Mouse (Mus musculus): ENCODE results near the gene Cdc42bpb. TPM values are rescaled to one million over a fixed set of nuclear protein-coding genes. Genes with fewer than 3 reads are reported as not detected.
A peak's percentile ranks its signal among the peaks of the same experiment; 100 is the strongest.

The Cdc42bpb gene
- polyA plus RNA-seq, 1 experiment from 2014 or later = 40.6 TPM

DNA sequence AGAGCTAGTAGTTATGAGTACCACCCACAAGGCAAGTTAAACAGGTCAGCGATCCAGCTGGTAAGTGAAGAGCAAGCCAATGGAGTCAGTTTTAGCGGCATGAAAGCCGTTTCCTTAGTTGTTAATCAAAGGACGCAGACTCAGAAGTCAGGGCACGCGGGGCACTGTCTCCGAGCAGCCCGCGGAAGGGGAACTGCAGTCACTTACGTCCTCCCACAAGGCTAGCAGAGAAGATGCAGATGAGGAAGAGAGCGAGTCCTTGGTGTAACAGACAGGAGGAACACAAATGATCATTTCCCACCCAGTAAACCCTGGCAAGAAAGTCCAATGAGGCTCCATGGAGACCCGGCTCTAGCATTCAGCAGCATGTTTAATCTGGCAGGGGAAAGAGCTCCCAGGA, 68.3 kb downstream of the Cdc42bpb start:
- Histone ChIP-seq H3K27ac (ENCODE audit: low read length) (no peak overlapping the region), H3K9me3 (ENCODE audit: low read length) (no peaks in the 10 kb centered on the region), H3K4me2 (replicated peaks; ENCODE audit: low read depth, low read length) (no peak overlapping the region), H3K4me3 (ENCODE audit: low read length) (no peak overlapping the region), H3K4me1 (ENCODE audit: insufficient read depth, low read length) (no peaks in the 10 kb centered on the region), H3K36me3 (ENCODE audit: insufficient read depth, low read length) (peaks cover 87% of the 10 kb centered on the region), H3K27me3 (ENCODE audit: insufficient read depth, low read length) (no peaks in the 10 kb centered on the region), H3K9ac (replicated peaks; ENCODE audit: low read length) (no peak overlapping the region)
- no peak for ATAC-seq (ENCODE audit: low FRiP score, low TSS enrichment)
- WGBS = 67% methylated on average over 12 of the region's 12 CpGs

DNA sequence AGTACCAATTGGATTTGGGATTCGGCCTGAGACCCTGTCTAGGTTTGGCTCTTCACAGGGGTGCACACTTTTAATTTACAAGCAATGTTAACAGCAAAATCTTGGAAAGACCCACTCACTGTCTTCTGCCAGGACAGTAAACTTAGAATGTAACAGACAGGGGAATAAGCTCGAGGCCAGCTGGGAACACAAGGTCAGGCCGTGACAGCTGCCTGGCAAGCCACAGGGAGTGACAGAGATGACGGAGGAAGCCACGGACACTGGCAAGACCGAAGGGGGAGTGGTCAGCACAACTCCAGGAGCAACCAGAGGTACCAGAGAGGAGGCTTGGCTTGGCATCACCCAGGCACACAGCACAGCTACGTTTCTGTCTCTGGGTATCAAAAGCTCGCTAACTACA, 70.7 kb downstream of the Cdc42bpb start:
- no peaks in the 10 kb centered on the region for H3K4me1 ChIP-seq (ENCODE audit: insufficient read depth, low read length)
- H3K9me3 ChIP-seq (ENCODE audit: low read length) = no peaks in the 10 kb centered on the region
- H3K27ac ChIP-seq (ENCODE audit: low read length) = no peak overlapping the region
- WGBS = 80% methylated on average over 8 of the region's 8 CpGs
- H3K36me3 ChIP-seq (ENCODE audit: insufficient read depth, low read length) = peaks cover 87% of the 10 kb centered on the region
- ATAC-seq (ENCODE audit: low FRiP score, low TSS enrichment) = no peak
- no peak overlapping the region for H3K9ac ChIP-seq (replicated peaks; ENCODE audit: low read length)
- H3K27me3 ChIP-seq (ENCODE audit: insufficient read depth, low read length) = no peaks in the 10 kb centered on the region
- no peak overlapping the region for H3K4me2 ChIP-seq (replicated peaks; ENCODE audit: low read depth, low read length)
- no peak overlapping the region for H3K4me3 ChIP-seq (ENCODE audit: low read length)

DNA sequence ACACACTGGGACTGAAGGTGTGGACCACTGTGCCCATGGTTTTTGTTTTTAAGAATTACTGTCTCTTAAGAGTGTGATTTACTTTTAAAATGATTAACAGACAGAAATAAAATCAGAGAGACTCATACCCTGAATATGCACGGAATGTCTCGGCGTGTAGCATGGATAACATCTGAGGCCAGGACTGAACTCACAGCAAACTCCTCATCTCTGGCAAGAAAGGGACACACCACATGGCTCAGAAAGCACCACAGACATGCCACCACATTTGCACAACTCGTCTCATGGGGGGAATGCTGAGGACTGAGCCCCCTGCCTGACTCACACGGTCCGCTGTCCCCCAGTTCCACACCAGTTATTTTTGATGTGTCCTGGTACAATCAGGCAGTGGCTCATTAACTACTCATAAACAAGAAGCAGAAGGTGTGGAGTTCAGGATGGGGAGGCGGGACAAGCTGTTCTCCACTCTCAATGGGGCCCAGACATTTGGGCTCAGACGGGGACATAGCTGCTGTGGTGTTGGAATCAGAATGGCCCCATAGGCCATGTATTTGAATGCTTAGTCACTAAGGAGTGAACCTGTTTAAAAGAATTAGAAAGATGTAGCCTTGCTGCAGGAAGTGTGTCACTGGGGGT, 73.7 kb downstream of the Cdc42bpb start:
- Histone ChIP-seq H3K9ac (replicated peaks; ENCODE audit: low read length) (no peak overlapping the region), H3K9me3 (ENCODE audit: low read length) (no peaks in the 10 kb centered on the region), H3K27me3 (ENCODE audit: insufficient read depth, low read length) (no peaks in the 10 kb centered on the region), H3K27ac (ENCODE audit: low read length) (no peak overlapping the region), H3K36me3 (ENCODE audit: insufficient read depth, low read length) (peaks cover 86% of the 10 kb centered on the region), H3K4me2 (replicated peaks; ENCODE audit: low read depth, low read length) (no peak overlapping the region), H3K4me3 (ENCODE audit: low read length) (no peak overlapping the region), H3K4me1 (ENCODE audit: insufficient read depth, low read length) (no peaks in the 10 kb centered on the region)
- 72% methylated on average over 8 of the region's 8 CpGs for WGBS
- no peak for ATAC-seq (ENCODE audit: low FRiP score, low TSS enrichment)

DNA sequence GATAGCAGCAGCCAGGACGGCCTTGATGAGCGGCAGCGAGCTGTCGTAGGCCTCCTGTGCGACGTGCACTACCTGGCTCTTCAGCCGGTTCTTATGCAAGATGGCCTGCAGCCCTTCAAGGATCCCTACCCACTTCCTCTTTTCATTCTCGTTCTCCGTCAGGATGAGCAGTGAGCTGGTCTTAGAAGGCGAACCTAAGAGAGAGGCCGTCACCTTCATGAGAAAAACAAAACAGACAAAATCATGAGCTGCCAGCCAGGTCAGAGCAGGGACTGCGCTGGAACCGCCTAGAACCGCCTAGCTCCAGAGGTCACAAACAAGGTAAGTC, 75.5 kb downstream of the Cdc42bpb start:
- ATAC-seq (ENCODE audit: low FRiP score, low TSS enrichment) = no peak
- no peak overlapping the region for H3K27ac ChIP-seq (ENCODE audit: low read length)
- H3K9me3 ChIP-seq (ENCODE audit: low read length) = no peaks in the 10 kb centered on the region
- no peak overlapping the region for H3K9ac ChIP-seq (replicated peaks; ENCODE audit: low read length)
- no peaks in the 10 kb centered on the region for H3K27me3 ChIP-seq (ENCODE audit: insufficient read depth, low read length)
- no peaks in the 10 kb centered on the region for H3K4me1 ChIP-seq (ENCODE audit: insufficient read depth, low read length)
- WGBS = 91% methylated on average over 14 of the region's 14 CpGs
- H3K36me3 ChIP-seq (ENCODE audit: insufficient read depth, low read length) = peaks cover 93% of the 10 kb centered on the region
- no peak overlapping the region for H3K4me3 ChIP-seq (ENCODE audit: low read length)
- no peak overlapping the region for H3K4me2 ChIP-seq (replicated peaks; ENCODE audit: low read depth, low read length)

DNA sequence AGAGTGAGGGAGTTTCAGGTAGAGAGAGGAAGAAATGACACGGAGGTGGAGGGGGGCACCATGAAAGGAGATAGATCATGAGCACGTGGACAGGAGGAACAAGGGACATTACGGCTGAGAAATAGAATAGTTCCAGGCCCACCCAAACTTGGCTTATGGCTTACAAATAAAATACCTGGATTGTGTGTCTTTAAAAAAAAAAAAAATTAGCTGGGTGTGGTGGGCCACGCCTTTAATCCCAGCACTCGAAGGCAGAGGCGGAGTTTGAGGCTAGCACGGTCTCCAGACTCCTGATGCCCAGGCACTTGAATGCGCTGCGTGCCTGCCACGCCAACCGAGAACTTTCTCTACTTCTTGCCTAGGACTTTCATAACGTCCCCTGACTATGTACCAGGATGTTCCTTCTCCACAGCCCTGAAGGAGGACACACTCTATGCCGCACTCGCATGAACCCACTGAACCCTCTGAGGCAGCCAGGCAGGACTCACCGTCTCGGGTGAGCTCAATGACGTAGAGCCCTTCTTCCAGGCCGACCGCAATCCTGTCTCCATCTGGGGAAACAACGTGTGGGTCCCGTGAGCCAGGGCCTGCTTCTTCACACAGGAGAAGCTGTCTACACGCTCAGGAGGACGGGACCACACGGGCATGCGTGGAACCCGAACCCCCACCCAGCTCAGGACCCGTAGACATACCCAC, 76.0 kb downstream of the Cdc42bpb start:
- no peaks in the 10 kb centered on the region for H3K9me3 ChIP-seq (ENCODE audit: low read length)
- no peaks in the 10 kb centered on the region for H3K4me1 ChIP-seq (ENCODE audit: insufficient read depth, low read length)
- no peak overlapping the region for H3K4me2 ChIP-seq (replicated peaks; ENCODE audit: low read depth, low read length)
- no peak for ATAC-seq (ENCODE audit: low FRiP score, low TSS enrichment)
- H3K36me3 ChIP-seq (ENCODE audit: insufficient read depth, low read length) = peaks cover 94% of the 10 kb centered on the region
- WGBS = 94% methylated on average over 27 of the region's 27 CpGs
- no peaks in the 10 kb centered on the region for H3K27me3 ChIP-seq (ENCODE audit: insufficient read depth, low read length)
- no peak overlapping the region for H3K27ac ChIP-seq (ENCODE audit: low read length)
- H3K9ac ChIP-seq (replicated peaks; ENCODE audit: low read length) = no peak overlapping the region
- no peak overlapping the region for H3K4me3 ChIP-seq (ENCODE audit: low read length)

DNA sequence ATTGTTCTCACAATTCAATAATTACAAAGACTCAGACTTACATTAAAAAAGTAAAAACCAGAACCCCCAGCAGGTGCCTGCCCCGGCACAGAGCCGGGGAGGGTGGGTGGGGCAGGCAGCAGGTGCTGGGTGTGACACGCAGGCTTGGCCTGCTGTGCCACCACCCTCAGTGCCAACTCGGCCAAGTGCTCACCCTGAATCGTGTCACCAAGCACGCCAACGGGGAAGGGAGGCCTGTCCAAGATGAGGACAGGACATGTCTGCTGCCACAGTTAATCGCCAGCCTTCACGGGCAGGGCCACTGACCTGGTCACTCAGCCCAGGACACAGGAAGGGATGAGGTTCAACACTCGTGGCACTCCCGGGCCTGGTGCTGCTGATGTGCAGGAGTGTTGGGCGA, 84.5 kb downstream of the Cdc42bpb start:
- Histone ChIP-seq H3K27me3 (ENCODE audit: insufficient read depth, low read length) (no peaks in the 10 kb centered on the region), H3K4me2 (replicated peaks; ENCODE audit: low read depth, low read length) (no peak overlapping the region), H3K4me1 (ENCODE audit: insufficient read depth, low read length) (no peaks in the 10 kb centered on the region), H3K4me3 (ENCODE audit: low read length) (no peak overlapping the region), H3K9me3 (ENCODE audit: low read length) (no peaks in the 10 kb centered on the region), H3K27ac (ENCODE audit: low read length) (no peak overlapping the region), H3K36me3 (ENCODE audit: insufficient read depth, low read length) (peaks cover 70% of the 10 kb centered on the region), H3K9ac (replicated peaks; ENCODE audit: low read length) (no peak overlapping the region)
- 96% methylated on average over 12 of the region's 12 CpGs for WGBS
- ATAC-seq (ENCODE audit: low FRiP score, low TSS enrichment) = no peak

DNA sequence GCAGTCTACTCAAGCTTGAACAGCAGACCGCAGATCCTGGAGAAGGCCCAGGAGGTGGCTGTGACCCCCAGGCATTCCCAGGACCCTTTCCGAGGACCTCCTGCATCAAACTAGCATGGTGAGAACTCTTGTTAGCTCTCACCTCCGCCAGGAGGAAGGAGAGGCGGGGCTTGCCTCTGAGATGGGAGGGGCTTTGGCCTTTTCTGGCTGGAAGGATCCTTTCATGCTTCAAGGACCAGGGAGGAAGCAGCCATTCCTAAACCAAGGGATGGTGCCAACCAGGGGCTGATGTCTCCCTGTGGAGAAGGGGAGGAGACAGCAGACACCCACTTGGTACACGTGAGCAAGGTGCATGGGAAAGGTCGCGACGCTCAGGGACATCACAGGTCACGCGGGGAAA, 93.0 kb downstream of the Cdc42bpb start:
- 25% methylated on average over 10 of the region's 10 CpGs for WGBS
- no peak overlapping the region for H3K27ac ChIP-seq (ENCODE audit: low read length)
- no peaks in the 10 kb centered on the region for H3K27me3 ChIP-seq (ENCODE audit: insufficient read depth, low read length)
- H3K9me3 ChIP-seq (ENCODE audit: low read length) = no peaks in the 10 kb centered on the region
- no peaks in the 10 kb centered on the region for H3K36me3 ChIP-seq (ENCODE audit: insufficient read depth, low read length)
- ATAC-seq (ENCODE audit: low FRiP score, low TSS enrichment) = peak; percentile 67
- H3K4me1 ChIP-seq (ENCODE audit: insufficient read depth, low read length) = peaks cover 15% of the 10 kb centered on the region
- peak overlapping the region; percentile 44; the same call in 1 of the 2 replicates for H3K9ac ChIP-seq (replicated peaks; ENCODE audit: low read length)
- H3K4me3 ChIP-seq (ENCODE audit: low read length) = peak overlapping the region; percentile 22
- peak overlapping the region; percentile 38 for H3K4me2 ChIP-seq (replicated peaks; ENCODE audit: low read depth, low read length)

DNA sequence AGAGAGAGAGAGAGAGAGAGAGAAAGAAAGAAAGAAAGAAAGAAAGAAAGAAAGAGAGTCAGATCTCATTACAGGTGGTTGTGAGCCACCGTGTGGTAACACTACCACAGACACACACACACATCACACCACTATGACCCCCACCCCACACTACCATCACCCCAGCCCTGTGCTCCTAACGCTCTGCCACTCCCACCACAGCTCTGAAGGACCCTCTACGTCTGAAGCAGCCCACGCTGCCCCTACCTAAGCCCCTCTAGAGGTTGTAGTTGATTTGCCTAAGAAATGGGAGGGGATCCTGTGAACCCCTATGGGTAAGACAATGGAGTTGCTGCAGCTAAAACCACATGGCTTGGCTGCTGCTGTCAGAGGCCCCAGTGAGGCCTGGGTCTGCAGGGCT, 93.9 kb downstream of the Cdc42bpb start:
- no peak overlapping the region for H3K4me3 ChIP-seq (ENCODE audit: low read length)
- peaks cover 15% of the 10 kb centered on the region for H3K4me1 ChIP-seq (ENCODE audit: insufficient read depth, low read length)
- H3K9ac ChIP-seq (replicated peaks; ENCODE audit: low read length) = no peak overlapping the region
- no peak overlapping the region for H3K27ac ChIP-seq (ENCODE audit: low read length)
- H3K27me3 ChIP-seq (ENCODE audit: insufficient read depth, low read length) = no peaks in the 10 kb centered on the region
- H3K36me3 ChIP-seq (ENCODE audit: insufficient read depth, low read length) = no peaks in the 10 kb centered on the region
- WGBS = 77% methylated on average over 4 of the region's 4 CpGs
- 0 out of 2 replicates have a peak, but pooled peaks cover 6% of the 10 kb centered on the region for H3K9me3 ChIP-seq (ENCODE audit: low read length)
- ATAC-seq (ENCODE audit: low FRiP score, low TSS enrichment) = no peak
- H3K4me2 ChIP-seq (replicated peaks; ENCODE audit: low read depth, low read length) = no peak overlapping the region

DNA sequence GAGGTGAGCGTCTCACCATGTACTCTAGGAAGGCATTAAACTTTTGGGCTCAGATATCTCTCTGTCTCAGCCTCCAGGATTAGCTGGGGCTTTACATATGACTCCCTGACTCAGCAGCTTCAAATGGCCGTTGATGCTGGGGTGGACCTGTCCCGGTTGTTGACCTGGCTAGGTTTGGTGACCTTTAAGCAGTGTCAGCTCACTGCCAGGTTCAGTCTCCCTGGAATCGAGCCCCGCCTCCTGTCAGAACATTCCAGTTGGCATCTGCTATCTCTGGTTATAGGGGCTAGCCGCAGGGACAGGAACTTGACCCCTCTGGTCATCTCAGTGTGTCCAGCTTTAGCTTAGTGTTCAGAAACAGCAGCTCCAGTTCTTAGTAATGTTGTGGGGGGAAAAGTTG, 101.1 kb downstream of the Cdc42bpb start:
- Histone ChIP-seq H3K27ac (ENCODE audit: low read length) (no peak overlapping the region), H3K9ac (replicated peaks; ENCODE audit: low read length) (no peak overlapping the region), H3K4me1 (ENCODE audit: insufficient read depth, low read length) (peaks cover 28% of the 10 kb centered on the region), H3K27me3 (ENCODE audit: insufficient read depth, low read length) (peaks cover 58% of the 10 kb centered on the region), H3K4me3 (ENCODE audit: low read length) (no peak overlapping the region), H3K36me3 (ENCODE audit: insufficient read depth, low read length) (no peaks in the 10 kb centered on the region), H3K9me3 (ENCODE audit: low read length) (0 out of 2 replicates have a peak, but pooled peaks cover 6% of the 10 kb centered on the region), H3K4me2 (replicated peaks; ENCODE audit: low read depth, low read length) (no peak overlapping the region)
- WGBS = 38% methylated on average over 6 of the region's 6 CpGs
- ATAC-seq (ENCODE audit: low FRiP score, low TSS enrichment) = no peak

DNA sequence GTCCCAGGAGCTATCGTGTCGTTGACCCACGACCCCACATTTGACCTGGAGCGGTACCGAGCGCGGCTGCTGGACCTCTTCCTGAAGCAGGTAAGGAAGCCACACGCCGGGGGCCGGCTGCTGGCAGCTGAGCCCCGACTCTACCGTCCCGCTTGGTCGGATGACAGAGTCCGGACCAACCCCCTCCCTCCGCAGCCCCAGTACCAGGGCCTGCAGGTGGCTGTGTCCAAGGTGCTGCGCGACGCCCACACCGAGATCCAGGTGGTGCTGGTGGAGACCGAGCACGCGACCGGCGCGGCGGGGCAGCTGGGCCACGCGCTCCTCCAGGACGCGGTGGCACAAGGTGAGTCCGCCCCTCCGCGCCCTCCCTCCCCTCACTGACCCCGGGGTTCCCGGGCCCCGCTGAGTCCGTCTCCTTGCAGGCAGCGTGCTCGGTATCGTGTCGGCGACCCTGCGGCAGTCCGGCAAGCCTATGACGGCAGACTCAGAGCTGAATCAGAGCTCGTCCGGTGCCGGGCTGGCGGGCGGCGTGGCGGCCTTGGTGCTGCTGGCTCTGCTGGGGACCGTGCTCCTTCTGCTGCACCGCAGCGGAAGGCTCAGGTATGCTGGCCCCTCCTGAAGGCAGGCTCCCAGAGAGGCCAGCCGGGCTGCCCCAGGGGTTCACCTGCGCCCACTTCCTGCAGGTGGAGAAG, 102.2 kb downstream of the Cdc42bpb start:
- WGBS = 2% methylated on average over 55 of the region's 58 CpGs
- Histone ChIP-seq H3K4me1 (ENCODE audit: insufficient read depth, low read length) (peaks cover 34% of the 10 kb centered on the region), H3K4me2 (replicated peaks; ENCODE audit: low read depth, low read length) (peak overlapping the region; percentile 77), H3K27me3 (ENCODE audit: insufficient read depth, low read length) (peaks cover 69% of the 10 kb centered on the region), H3K36me3 (ENCODE audit: insufficient read depth, low read length) (no peaks in the 10 kb centered on the region), H3K9me3 (ENCODE audit: low read length) (0 out of 2 replicates have a peak, but pooled peaks cover 6% of the 10 kb centered on the region), H3K27ac (ENCODE audit: low read length) (no peak overlapping the region), H3K9ac (replicated peaks; ENCODE audit: low read length) (peak overlapping the region; percentile 52), H3K4me3 (ENCODE audit: low read length) (peak overlapping the region; percentile 48)
- peak; percentile 21 for ATAC-seq (ENCODE audit: low FRiP score, low TSS enrichment)

All from kidney, embryonic 16.5 days (tissue).